Mouse (Mus musculus): ENCODE results near the gene Slc33a1. TPM values are rescaled to one million over a fixed set of nuclear protein-coding genes. Genes with fewer than 3 reads are reported as not detected.

The Slc33a1 gene
- polyA plus RNA-seq, 1 experiment from 2014 or later: 13.7 TPM

DNA sequence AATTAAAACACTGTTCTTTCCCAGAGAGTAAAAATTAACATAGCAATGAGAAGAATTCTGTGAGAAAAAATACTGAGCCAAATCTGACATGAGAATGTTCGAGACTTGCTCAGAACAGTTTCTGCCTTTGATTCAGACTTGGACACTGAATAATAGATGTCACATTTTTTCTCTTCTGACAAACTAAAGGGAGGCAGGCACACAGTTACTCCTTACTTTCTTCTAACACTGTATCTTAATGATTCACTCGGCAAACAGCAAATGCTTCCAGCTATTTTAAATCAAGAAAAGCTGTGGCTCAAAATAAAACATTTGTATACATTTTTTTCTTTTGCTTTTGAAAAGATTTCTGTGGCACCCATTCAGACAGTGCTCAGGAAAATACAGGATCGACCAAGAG is 72.4 kb downstream of the Slc33a1 start:
- WGBS: 66% methylated on average over 3 of the region's 3 CpGs
- H3K36me3 ChIP-seq (ENCODE audit: control insufficient read depth, insufficient read depth, low read length): no peaks in the 10 kb centered on the region
- H3K27me3 ChIP-seq (ENCODE audit: control insufficient read depth, insufficient read depth, low read length): no peaks in the 10 kb centered on the region
- no peaks in the 10 kb centered on the region for H3K9me3 ChIP-seq (ENCODE audit: control insufficient read depth, low read length)
- no peak overlapping the region for H3K27ac ChIP-seq (ENCODE audit: low read depth, low read length)
- H3K9ac ChIP-seq (ENCODE audit: low read length): no peak overlapping the region
- no peak for DNase-seq (ENCODE audit: low spot score)
- H3K4me2 ChIP-seq (ENCODE audit: low read depth, low read length, severe bottlenecking): no peak overlapping the region
- no peak for ATAC-seq (replicated peaks; ENCODE audit: low FRiP score)
- H3K4me1 ChIP-seq (replicated peaks; ENCODE audit: control insufficient read depth, insufficient read depth, low read length): peaks cover 7% of the 10 kb centered on the region; the same call in 1 of the 2 replicates
- H3K4me3 ChIP-seq (ENCODE audit: low read depth, low read length): no peak overlapping the region

Other genes with a start within 250 kb of the Slc33a1 start
- 27.5 and 27.6 TPM in 2 replicates for gene Plch1, start 65.3 kb downstream of the Slc33a1 start, polyA plus RNA-seq (2014; fragmentation: Nextera tagmentation; extraction: Ambion mirVana)
- 3.0 and 4.0 TPM in 2 replicates for gene E130311K13Rik, start 35.3 kb downstream of the Slc33a1 start, polyA plus RNA-seq (2014; fragmentation: Nextera tagmentation; extraction: Ambion mirVana)
- gene Gmps, start 11.3 kb upstream of the Slc33a1 start, polyA plus RNA-seq (2014; fragmentation: Nextera tagmentation; extraction: Ambion mirVana): 70.5 and 73.6 TPM in 2 replicates
- not detected in 2 replicates for gene Vmn2r1, start 116.8 kb upstream of the Slc33a1 start, polyA plus RNA-seq (2014; fragmentation: Nextera tagmentation; extraction: Ambion mirVana)
- gene Vmn2r2, start 177.2 kb upstream of the Slc33a1 start, polyA plus RNA-seq (2014; fragmentation: Nextera tagmentation; extraction: Ambion mirVana): not detected in 2 replicates

All from forebrain, embryonic 11.5 days (tissue).